Mouse (Mus musculus) bone marrow, adult 2 months (tissue): ENCODE results near the gene Fras1.

ENCODE experiments used
- CTCF ChIP-seq: fragments of 200-500 bp; IDR thresholded peaks from 2 replicates; pipeline ENCODE4 v1.5.1; 2011; ENCODE audit warnings: low read length, control low read depth; ENCODE audit not compliant: control insufficient read depth, insufficient read depth
- POLR2A ChIP-seq: fragments of 200-500 bp; IDR thresholded peaks from 2 replicates; pipeline ENCODE4 v1.6.1; 2011; ENCODE audit warnings: low read depth, mild to moderate bottlenecking, control low read depth, low read length, borderline replicate concordance; ENCODE audit not compliant: control insufficient read depth

GRCm38 (mm10) chr5:96708515-96708914 is 334.8 kb downstream of the Fras1 start:
- TF ChIP-seq CTCF (no peak), POLR2A (no peak)
